In genomic region chr9:7836905-7837805, GRCm38 (mm10) we compare ENCODE assay signal across 8 mouse cellular contexts. TPM values are rescaled to one million over a fixed set of nuclear protein-coding genes. Genes with fewer than 3 reads are reported as not detected.
DNase-seq lines count a peak whose midpoint lies in the region; ATAC-seq and TF ChIP-seq lines count a peak whose summit lies in the region.

Gene Birc2, minus strand, starts transcription at chr9:7837064.

- DNase-seq in brain, embryonic 14.5 days (ENCODE audit: low read depth): peak; percentile 99
- DNase-seq in liver, adult 2 months (ENCODE audit: extremely low read depth, low read depth, low spot score): peak; percentile 93
- DNase-seq in splenic B cell, adult 2 months (ENCODE audit: low read depth, low spot score): peak; percentile 98

- peak; percentile 97 for ATAC-seq in heart, embryonic 11.5 days (replicated peaks; ENCODE audit: insufficient number of reproducible peaks, low FRiP score, low TSS enrichment)
- peak; percentile 98 for ATAC-seq in kidney, embryonic 16.5 days (ENCODE audit: low FRiP score, low TSS enrichment)

- peaks cover 41% of the 10 kb centered on the region for H3K4me1 ChIP-seq in erythroblast, embryonic 14.5 days (ENCODE audit: control insufficient read depth)
- no peaks in the 10 kb centered on the region for H3K4me1 ChIP-seq in heart, embryonic 11.5 days (ENCODE audit: control insufficient read depth, insufficient read depth, low read length)
- H3K4me1 ChIP-seq in kidney, embryonic 16.5 days (ENCODE audit: insufficient read depth, low read length): peaks cover 20% of the 10 kb centered on the region; the same call in 1 of the 2 replicates
- H3K4me1 ChIP-seq in liver, adult 2 months (ENCODE audit: control insufficient read depth, insufficient read depth, low read length): peaks cover 8% of the 10 kb centered on the region

- H3ac ChIP-seq in C2C12 (ENCODE audit: control insufficient read depth, insufficient read length, low read depth) (peak within 1 kb of the TSS; percentile 64), myocyte (ENCODE audit: control insufficient read depth, insufficient read length) (peak within 1 kb of the TSS; percentile 29)

- no peaks in the 10 kb centered on the region for H3K27me3 ChIP-seq in C2C12 (ENCODE audit: control insufficient read depth, insufficient read depth, insufficient read length)
- H3K27me3 ChIP-seq in erythroblast, embryonic 14.5 days (ENCODE audit: control insufficient read depth): no peaks in the 10 kb centered on the region
- H3K27me3 ChIP-seq in heart, embryonic 11.5 days (ENCODE audit: control insufficient read depth, insufficient read depth, low read length): no peaks in the 10 kb centered on the region
- no peaks in the 10 kb centered on the region for H3K27me3 ChIP-seq in kidney, embryonic 16.5 days (ENCODE audit: insufficient read depth, low read length)
- H3K27me3 ChIP-seq in liver, adult 2 months (ENCODE audit: control insufficient read depth, insufficient read depth, low read length): no peaks in the 10 kb centered on the region
- no peaks in the 10 kb centered on the region for H3K27me3 ChIP-seq in myocyte (ENCODE audit: control insufficient read depth, insufficient read depth, insufficient read length)
- no peaks in the 10 kb centered on the region for H3K27me3 ChIP-seq in splenic B cell, adult 2 months (ENCODE audit: control insufficient read depth, insufficient read depth, low read length, poor library complexity, severe bottlenecking)

- no peaks in the 10 kb centered on the region for H3K9me3 ChIP-seq in erythroblast, embryonic 14.5 days (ENCODE audit: control insufficient read depth, low read length)
- H3K9me3 ChIP-seq in heart, embryonic 11.5 days (replicated peaks; ENCODE audit: control insufficient read depth, low read length): no peaks in the 10 kb centered on the region
- H3K9me3 ChIP-seq in kidney, embryonic 16.5 days (ENCODE audit: low read length): no peaks in the 10 kb centered on the region

- no peaks in the 10 kb centered on the region for H3K79me3 ChIP-seq in C2C12 (ENCODE audit: low read depth)

- under 1% methylated on average over 68 of the region's 68 CpGs for WGBS in heart, embryonic 11.5 days (ENCODE audit: insufficient replicate concordance)
- WGBS in kidney, embryonic 16.5 days: under 1% methylated on average over 68 of the region's 68 CpGs
- under 1% methylated on average over 68 of the region's 68 CpGs for WGBS in liver, adult 2 months

- H3K4me2 ChIP-seq in heart, embryonic 11.5 days: peak within 1 kb of the TSS; percentile 77
- peak within 1 kb of the TSS; percentile 85 for H3K4me2 ChIP-seq in kidney, embryonic 16.5 days (replicated peaks; ENCODE audit: low read depth, low read length)
- H3K4me2 ChIP-seq in myocyte (ENCODE audit: low read depth): peak within 1 kb of the TSS; percentile 89

- H3K27ac ChIP-seq in heart, embryonic 11.5 days (ENCODE audit: low read depth, low read length): peak within 1 kb of the TSS; percentile 99
- peak within 1 kb of the TSS; percentile 100 for H3K27ac ChIP-seq in kidney, embryonic 16.5 days (ENCODE audit: low read length)
- peak within 1 kb of the TSS; percentile 90 for H3K27ac ChIP-seq in liver, adult 2 months (replicated peaks; ENCODE audit: insufficient read depth, low read depth, low read length)

- TF ChIP-seq CTCF in C2C12 (IDR thresholded peaks at IDR 0.05; ENCODE audit: control insufficient read depth, insufficient read depth, insufficient read length): no peak
- TF ChIP-seq CTCF in brain, embryonic 14.5 days (IDR thresholded peaks at IDR 0.05; ENCODE audit: borderline replicate concordance, extremely low read depth, insufficient read depth, insufficient read length): no peak
- TF ChIP-seq CTCF in liver, adult 2 months (IDR thresholded peaks at IDR 0.05; ENCODE audit: low read depth, low read length): no peak

- H3K79me2 ChIP-seq in C2C12 (ENCODE audit: control insufficient read depth, insufficient read depth) (peaks cover 20% of the 10 kb centered on the region), myocyte (ENCODE audit: control insufficient read depth, insufficient read depth) (peaks cover 32% of the 10 kb centered on the region)
- H3K79me2 ChIP-seq in liver, adult 2 months (ENCODE audit: control insufficient read depth, insufficient read depth, low read length): peaks cover 3% of the 10 kb centered on the region; the same call in 1 of the 2 replicates

- H3K4me3 ChIP-seq in C2C12 (ENCODE audit: insufficient read depth, poor library complexity, severe bottlenecking): peak within 1 kb of the TSS; percentile 66
- peak within 1 kb of the TSS; percentile 94 for H3K4me3 ChIP-seq in erythroblast, embryonic 14.5 days (replicated peaks)
- H3K4me3 ChIP-seq in heart, embryonic 11.5 days (ENCODE audit: low read depth, low read length): peak within 1 kb of the TSS; percentile 73
- H3K4me3 ChIP-seq in kidney, embryonic 16.5 days (ENCODE audit: low read length): peak within 1 kb of the TSS; percentile 80
- H3K4me3 ChIP-seq in liver, adult 2 months (ENCODE audit: insufficient read depth, low read depth, low read length): peak within 1 kb of the TSS; percentile 62
- peak within 1 kb of the TSS; percentile 99 for H3K4me3 ChIP-seq in myocyte

- TF ChIP-seq POLR2A in brain, embryonic 14.5 days (IDR thresholded peaks at IDR 0.05; ENCODE audit: borderline replicate concordance, extremely low read depth, insufficient read depth, insufficient read length, poor library complexity, severe bottlenecking): peak; percentile 83
- TF ChIP-seq POLR2A in liver, adult 2 months (IDR thresholded peaks at IDR 0.05; ENCODE audit: extremely low read depth, insufficient read depth, low read length): peak; percentile 76
- peak; percentile 82 for TF ChIP-seq POLR2A in myocyte (IDR thresholded peaks at IDR 0.05; ENCODE audit: insufficient read length, low read depth)

- peak within 1 kb of the TSS; percentile 95 for H3K9ac ChIP-seq in heart, embryonic 11.5 days (ENCODE audit: low read depth, low read length)
- H3K9ac ChIP-seq in kidney, embryonic 16.5 days (replicated peaks; ENCODE audit: low read length): peak within 1 kb of the TSS; percentile 89
- H3K9ac ChIP-seq in liver, adult 2 months (ENCODE audit: low read depth, low read length): peak within 1 kb of the TSS; percentile 72

- H3K36me3 ChIP-seq in C2C12 (ENCODE audit: control insufficient read depth, insufficient read depth): peaks cover 6% of the 10 kb centered on the region
- peaks cover 29% of the 10 kb centered on the region for H3K36me3 ChIP-seq in erythroblast, embryonic 14.5 days (ENCODE audit: control insufficient read depth)
- H3K36me3 ChIP-seq in heart, embryonic 11.5 days (ENCODE audit: control insufficient read depth, insufficient read depth, low read length): peaks cover 2% of the 10 kb centered on the region; the same call in 1 of the 2 replicates
- H3K36me3 ChIP-seq in kidney, embryonic 16.5 days (ENCODE audit: insufficient read depth, low read length): peaks cover 10% of the 10 kb centered on the region
- peaks cover 10% of the 10 kb centered on the region for H3K36me3 ChIP-seq in liver, adult 2 months (ENCODE audit: control insufficient read depth, insufficient read depth, low read length)
- H3K36me3 ChIP-seq in myocyte (ENCODE audit: control insufficient read depth, insufficient read depth): peaks cover 8% of the 10 kb centered on the region
- H3K36me3 ChIP-seq in splenic B cell, adult 2 months (ENCODE audit: control insufficient read depth, insufficient read depth, low read length, poor library complexity, severe bottlenecking): no peaks in the 10 kb centered on the region; the same call in 1 of the 2 replicates

TF ChIP-seq in C2C12, 6 proteins besides CTCF, POLR2A, EP300 and RAD21:
- TF ChIP-seq MYOD1 (IDR thresholded peaks at IDR 0.05; ENCODE audit: control insufficient read depth, insufficient read length, low read depth) (no peak), USF1 (IDR thresholded peaks at IDR 0.05; ENCODE audit: low read depth) (no peak), CEBPB (IDR thresholded peaks at IDR 0.05; ENCODE audit: low read depth) (no peak), FOSL1 (IDR thresholded peaks at IDR 0.05; ENCODE audit: insufficient read depth, low read length, poor library complexity, severe bottlenecking) (no peak), MAX (IDR thresholded peaks at IDR 0.05) (peak; percentile 74), MYOG (IDR thresholded peaks at IDR 0.05; ENCODE audit: control insufficient read depth, extremely low read depth, insufficient read length) (no peak)
TF ChIP-seq in C2C12: peak in this region for 1.

TF ChIP-seq in myocyte, 11 proteins besides CTCF, POLR2A, EP300 and RAD21:
- TF ChIP-seq POLR2AphosphoS2 (IDR thresholded peaks at IDR 0.05; ENCODE audit: insufficient read length, low read depth) (peak; percentile 80), MYOG (IDR thresholded peaks at IDR 0.05; ENCODE audit: control insufficient read depth in 1 of 3, insufficient read depth in 1 of 3, insufficient read length in 2 of 3, low read depth in 2 of 3) (peak in 2 of 3 experiments; percentile 18 to 57), REST (IDR thresholded peaks at IDR 0.05; ENCODE audit: insufficient read depth, insufficient read length) (peak; percentile 18), USF1 (IDR thresholded peaks at IDR 0.05; ENCODE audit: low read depth) (no peak), TCF3 (IDR thresholded peaks at IDR 0.05; ENCODE audit: insufficient read length, low read depth) (no peak), MYOD1 (IDR thresholded peaks at IDR 0.05; ENCODE audit: control insufficient read depth in 1 of 3, insufficient read length in 2 of 3, low read depth in 2 of 3) (peak in 1 of 3 experiments; percentile 16), SRF (IDR thresholded peaks at IDR 0.05; ENCODE audit: control insufficient read depth, insufficient read length, low read depth) (peak; percentile 72)

RNA-seq across cellular contexts. Expression of gene Birc2, which starts in this region (rescaled TPM):
- 3.5 TPM for polyA plus RNA-seq in C2C12 (2012; fragmentation: generic; extraction: Trizol)
- polyA plus RNA-seq in brain, embryonic 14.5 days (2012; rRNA removed): 37.3 and 49.2 TPM in 2 replicates
- polyA plus RNA-seq in erythroblast, embryonic 14.5 days (2012): 0.09 and 0.47 TPM in 2 replicates
- 28.1 and 28.7 TPM in 2 replicates for polyA plus RNA-seq in heart, embryonic 11.5 days (2014; fragmentation: Nextera tagmentation; extraction: Ambion mirVana)
- polyA plus RNA-seq in kidney, embryonic 16.5 days (2015; fragmentation: Nextera tagmentation; extraction: Ambion mirVana): 39.8 and 45.8 TPM in 2 replicates
- 25.4 and 28.8 TPM in 2 replicates for total RNA-seq in liver, adult 2 months (2014; rRNA removed)
- 9.7 and 10.8 TPM in 2 replicates for polyA plus RNA-seq in liver, adult 2 months (2012; rRNA removed)
- 6.3 TPM for polyA plus RNA-seq in myocyte (2012; fragmentation: generic; extraction: Trizol)

Comparison
In these comparisons a context has a peak if more than half of its experiments do, and no peak if none do; other contexts are left out.
1. Peak in every context shown above with its lines: DNase-seq, ATAC-seq, H3K4me3 ChIP-seq and H3K27ac ChIP-seq.